27 mouse cellular contexts compared by ENCODE assay signal in the genomic region with DNA sequence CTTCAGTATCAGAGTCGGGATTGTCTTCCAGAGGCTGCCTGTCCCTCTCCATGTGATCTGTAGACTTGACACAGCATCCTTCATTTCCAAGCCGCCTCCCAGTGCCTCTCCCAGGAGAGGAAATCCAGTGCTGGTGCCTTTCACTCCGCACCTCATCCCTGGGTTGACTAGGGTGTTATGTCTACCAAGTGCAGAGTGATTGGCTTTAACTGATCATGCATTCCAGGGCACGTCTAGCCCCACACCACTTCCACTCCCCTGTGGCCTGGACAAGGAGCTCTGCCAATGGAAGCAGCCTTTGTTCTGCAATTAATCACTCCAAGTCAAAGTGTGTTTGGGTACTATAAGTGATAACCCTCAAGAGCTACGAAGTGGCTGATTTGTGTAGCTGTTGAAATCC. TPM values are rescaled to one million over a fixed set of nuclear protein-coding genes. Genes with fewer than 3 reads are reported as not detected.
"Had no signal": no experiment of that assay in that cellular context is flagged by ENCODE, and none has a peak within 500 bp of the region (broad histone marks: within the 10 kb centered on the region; RNA-seq: fewer than 3 reads in every experiment).

No protein-coding gene starts in this region.

- H3K9me3 ChIP-seq: hindbrain, embryonic 13.5 days; hindbrain, embryonic 15.5 days; kidney, embryonic 15.5 days; limb, embryonic 13.5 days; limb, embryonic 15.5 days; liver, embryonic 12.5 days had no signal

- H3K27ac ChIP-seq: hindbrain, embryonic 13.5 days; hindbrain, embryonic 15.5 days; hindbrain, postnatal 0 days; kidney, embryonic 15.5 days; kidney, postnatal 0 days; limb, embryonic 13.5 days; limb, embryonic 15.5 days; liver, embryonic 12.5 days; liver, embryonic 14.5 days had no signal

- H3K9ac ChIP-seq: forebrain, postnatal 0 days; hindbrain, embryonic 13.5 days; hindbrain, embryonic 15.5 days; kidney, embryonic 15.5 days; limb, embryonic 13.5 days; limb, embryonic 15.5 days; liver, embryonic 12.5 days; liver, embryonic 14.5 days had no signal

- H3K4me2 ChIP-seq: hindbrain, embryonic 13.5 days; hindbrain, embryonic 15.5 days; kidney, embryonic 15.5 days; limb, embryonic 13.5 days; limb, embryonic 15.5 days; liver, embryonic 12.5 days had no signal

- H3K27me3 ChIP-seq: hindbrain, embryonic 13.5 days; hindbrain, embryonic 15.5 days; kidney, embryonic 15.5 days; limb, embryonic 13.5 days; limb, embryonic 15.5 days; liver, embryonic 12.5 days had no signal

- H3K36me3 ChIP-seq: hindbrain, embryonic 13.5 days; hindbrain, embryonic 15.5 days; kidney, embryonic 15.5 days; limb, embryonic 13.5 days; limb, embryonic 15.5 days; liver, embryonic 12.5 days had no signal

- ATAC-seq: forebrain, postnatal 0 days; hindbrain, postnatal 0 days; intestine, embryonic 16.5 days; liver, embryonic 12.5 days had no signal

- DNase-seq: forebrain, postnatal 0 days; gastrocnemius, postnatal 14 days; gastrocnemius, postnatal 36 days; heart, adult 18-20 months; heart, postnatal 14 days; heart, postnatal 36 days; kidney, adult 11 months; kidney, adult 2 months; kidney, adult 9 months; kidney, postnatal 14 days; kidney, postnatal 36 days; layer of hippocampus, adult 9-11 months; layer of hippocampus, postnatal 36 days; left cerebral cortex, postnatal 4 days had no signal

- H3K4me1 ChIP-seq: hindbrain, embryonic 13.5 days; hindbrain, embryonic 15.5 days; kidney, embryonic 15.5 days; limb, embryonic 15.5 days; liver, embryonic 12.5 days had no signal

- H3K4me3 ChIP-seq: hindbrain, embryonic 13.5 days; hindbrain, embryonic 15.5 days; kidney, embryonic 15.5 days; limb, embryonic 13.5 days; limb, embryonic 15.5 days; liver, embryonic 12.5 days had no signal

RNA-seq across cellular contexts. Expression of a gene that starts 56.9 kb away (rescaled TPM):
- total RNA-seq: gastrocnemius, postnatal 36 days; heart, postnatal 14 days; heart, postnatal 36 days; hematopoietic stem cell, adult 5-6 weeks; liver, adult 2 months had no signal
- polyA plus RNA-seq: heart, postnatal 0 days; liver, adult 2 months; liver, embryonic 14.5 days had no signal
